Mouse (Mus musculus): ENCODE measurements at regions not wholly inside any gene's neighbourhood (a gene's known extent, or its start where the extent isn't known, plus 50 kb on each side); places are given as distances from the start of the nearest gene placed in this dataset.

- ATAC-seq (ENCODE audit: low FRiP score, low read depth): no peak
- TF ChIP-seq POLR2A (IDR thresholded peaks at IDR 0.05; ENCODE audit: borderline replicate concordance, extremely low read depth, insufficient read depth, insufficient read length): no peak
- Histone ChIP-seq H3K9me3 (ENCODE audit: control insufficient read depth, low read length) (no peaks in the 10 kb centered on the region), H3K4me2 (replicated peaks; ENCODE audit: low read depth, low read length, severe bottlenecking) (no peak overlapping the region), H3K4me1 (ENCODE audit: control insufficient read depth, insufficient read depth, low read length) (no peaks in the 10 kb centered on the region), H3K36me3 (ENCODE audit: control insufficient read depth, insufficient read depth, low read length) (no peaks in the 10 kb centered on the region), H3K9ac (ENCODE audit: low read depth, low read length, severe bottlenecking) (no peak overlapping the region), H3K4me3 (replicated peaks; ENCODE audit: low read length) (no peak overlapping the region), H3K27me3 (ENCODE audit: control insufficient read depth, insufficient read depth, low read length) (no peaks in the 10 kb centered on the region), H3K27ac (replicated peaks; ENCODE audit: low read depth, low read length) (no peak overlapping the region)
- DNase-seq (ENCODE audit: low spot score): no peak
- 86% methylated on average over 5 of the region's 5 CpGs for WGBS
These were observed 329.6 kb downstream of the Mroh4 start for GRCm38 (mm10) chr15:74306543-74306942.

- no peak overlapping the region for H3K4me3 ChIP-seq (replicated peaks; ENCODE audit: low read length)
- H3K36me3 ChIP-seq (ENCODE audit: control insufficient read depth, insufficient read depth, low read length): no peaks in the 10 kb centered on the region
- no peak for DNase-seq (ENCODE audit: low spot score)
- H3K27me3 ChIP-seq (ENCODE audit: control insufficient read depth, insufficient read depth, low read length): no peaks in the 10 kb centered on the region
- TF ChIP-seq POLR2A (IDR thresholded peaks at IDR 0.05; ENCODE audit: borderline replicate concordance, extremely low read depth, insufficient read depth, insufficient read length): no peak
- no peak overlapping the region for H3K27ac ChIP-seq (replicated peaks; ENCODE audit: low read depth, low read length)
- no peaks in the 10 kb centered on the region for H3K4me1 ChIP-seq (ENCODE audit: control insufficient read depth, insufficient read depth, low read length)
- H3K9me3 ChIP-seq (ENCODE audit: control insufficient read depth, low read length): no peaks in the 10 kb centered on the region
- H3K9ac ChIP-seq (ENCODE audit: low read depth, low read length, severe bottlenecking): no peak overlapping the region
- H3K4me2 ChIP-seq (replicated peaks; ENCODE audit: low read depth, low read length, severe bottlenecking): no peak overlapping the region
- WGBS: 66% methylated on average over 8 of the region's 8 CpGs
- ATAC-seq (ENCODE audit: low FRiP score, low read depth): no peak
These were observed 339.9 kb downstream of the Mroh4 start for GRCm38 (mm10) chr15:74296277-74296676.

- Histone ChIP-seq H3K4me3 (replicated peaks; ENCODE audit: low read length) (no peak overlapping the region), H3K4me2 (replicated peaks; ENCODE audit: low read depth, low read length, severe bottlenecking) (no peak overlapping the region), H3K4me1 (ENCODE audit: control insufficient read depth, insufficient read depth, low read length) (no peaks in the 10 kb centered on the region), H3K27ac (replicated peaks; ENCODE audit: low read depth, low read length) (no peak overlapping the region), H3K27me3 (ENCODE audit: control insufficient read depth, insufficient read depth, low read length) (no peaks in the 10 kb centered on the region), H3K9me3 (ENCODE audit: control insufficient read depth, low read length) (no peaks in the 10 kb centered on the region), H3K9ac (ENCODE audit: low read depth, low read length, severe bottlenecking) (no peak overlapping the region), H3K36me3 (ENCODE audit: control insufficient read depth, insufficient read depth, low read length) (no peaks in the 10 kb centered on the region)
- ATAC-seq (ENCODE audit: low FRiP score, low read depth) (no peak), DNase-seq (ENCODE audit: low spot score) (no peak)
- WGBS: 39% methylated on average over 10 of the region's 10 CpGs
- TF ChIP-seq POLR2A (IDR thresholded peaks at IDR 0.05; ENCODE audit: borderline replicate concordance, extremely low read depth, insufficient read depth, insufficient read length): no peak
These were observed 341.5 kb downstream of the Mroh4 start for GRCm38 (mm10) chr15:74294691-74295090.

GRCm38 (mm10) chr15:74294109-74294508 is 342.0 kb downstream of the Mroh4 start:
- H3K9me3 ChIP-seq (ENCODE audit: control insufficient read depth, low read length): no peaks in the 10 kb centered on the region
- no peaks in the 10 kb centered on the region for H3K36me3 ChIP-seq (ENCODE audit: control insufficient read depth, insufficient read depth, low read length)
- no peak for ATAC-seq (ENCODE audit: low FRiP score, low read depth)
- TF ChIP-seq POLR2A (IDR thresholded peaks at IDR 0.05; ENCODE audit: borderline replicate concordance, extremely low read depth, insufficient read depth, insufficient read length): no peak
- H3K4me1 ChIP-seq (ENCODE audit: control insufficient read depth, insufficient read depth, low read length): no peaks in the 10 kb centered on the region
- H3K4me3 ChIP-seq (replicated peaks; ENCODE audit: low read length): no peak overlapping the region
- H3K9ac ChIP-seq (ENCODE audit: low read depth, low read length, severe bottlenecking): no peak overlapping the region
- no peak overlapping the region for H3K27ac ChIP-seq (replicated peaks; ENCODE audit: low read depth, low read length)
- H3K4me2 ChIP-seq (replicated peaks; ENCODE audit: low read depth, low read length, severe bottlenecking): no peak overlapping the region
- DNase-seq (ENCODE audit: low spot score): no peak
- 57% methylated on average over 10 of the region's 10 CpGs for WGBS
- H3K27me3 ChIP-seq (ENCODE audit: control insufficient read depth, insufficient read depth, low read length): no peaks in the 10 kb centered on the region

- TF ChIP-seq POLR2A (IDR thresholded peaks at IDR 0.05; ENCODE audit: borderline replicate concordance, extremely low read depth, insufficient read depth, insufficient read length): no peak
- H3K36me3 ChIP-seq (ENCODE audit: control insufficient read depth, insufficient read depth, low read length): no peaks in the 10 kb centered on the region
- H3K4me1 ChIP-seq (ENCODE audit: control insufficient read depth, insufficient read depth, low read length): no peaks in the 10 kb centered on the region
- no peak overlapping the region for H3K4me2 ChIP-seq (replicated peaks; ENCODE audit: low read depth, low read length, severe bottlenecking)
- no peak overlapping the region for H3K9ac ChIP-seq (ENCODE audit: low read depth, low read length, severe bottlenecking)
- no peak for DNase-seq (ENCODE audit: low spot score)
- no peak overlapping the region for H3K27ac ChIP-seq (replicated peaks; ENCODE audit: low read depth, low read length)
- ATAC-seq (ENCODE audit: low FRiP score, low read depth): no peak
- WGBS: 65% methylated on average over 2 of the region's 2 CpGs
- H3K27me3 ChIP-seq (ENCODE audit: control insufficient read depth, insufficient read depth, low read length): no peaks in the 10 kb centered on the region
- no peak overlapping the region for H3K4me3 ChIP-seq (replicated peaks; ENCODE audit: low read length)
- no peaks in the 10 kb centered on the region for H3K9me3 ChIP-seq (ENCODE audit: control insufficient read depth, low read length)
These were observed 348.7 kb downstream of the Mroh4 start for GRCm38 (mm10) chr15:74287492-74287891.

- H3K9me3 ChIP-seq (ENCODE audit: control insufficient read depth, low read length): no peaks in the 10 kb centered on the region
- ATAC-seq (ENCODE audit: low FRiP score, low read depth): no peak
- no peak for DNase-seq (ENCODE audit: low spot score)
- H3K4me1 ChIP-seq (ENCODE audit: control insufficient read depth, insufficient read depth, low read length): no peaks in the 10 kb centered on the region
- no peak overlapping the region for H3K27ac ChIP-seq (replicated peaks; ENCODE audit: low read depth, low read length)
- no peak for TF ChIP-seq POLR2A (IDR thresholded peaks at IDR 0.05; ENCODE audit: borderline replicate concordance, extremely low read depth, insufficient read depth, insufficient read length)
- 58% methylated on average over 5 of the region's 5 CpGs for WGBS
- H3K36me3 ChIP-seq (ENCODE audit: control insufficient read depth, insufficient read depth, low read length): no peaks in the 10 kb centered on the region
- H3K9ac ChIP-seq (ENCODE audit: low read depth, low read length, severe bottlenecking): no peak overlapping the region
- H3K4me3 ChIP-seq (replicated peaks; ENCODE audit: low read length): no peak overlapping the region
- H3K27me3 ChIP-seq (ENCODE audit: control insufficient read depth, insufficient read depth, low read length): no peaks in the 10 kb centered on the region
- H3K4me2 ChIP-seq (replicated peaks; ENCODE audit: low read depth, low read length, severe bottlenecking): no peak overlapping the region
These were observed 353.0 kb downstream of the Mroh4 start for GRCm38 (mm10) chr15:74283172-74283534.
